Mouse (Mus musculus) kidney, adult 2 months (tissue): ENCODE results near the gene Snd1.
A peak's percentile ranks its signal among the peaks of the same experiment; 100 is the strongest.

Source experiments
- CTCF ChIP-seq: fragments of 200-500 bp; conservative IDR thresholded peaks from 2 replicates; pipeline ENCODE4 v1.5.1; 2011; ENCODE audit warnings: low read depth, mild to moderate bottlenecking, control low read depth, low read length, moderate library complexity, mixed read lengths; ENCODE audit not compliant: insufficient read depth, insufficient read length
- POLR2A ChIP-seq: fragments of 200-500 bp; IDR thresholded peaks from one replicate; pipeline ENCODE4 v1.6.1; 2011; ENCODE audit warnings: low read depth, low read length, control low read depth

DNA sequence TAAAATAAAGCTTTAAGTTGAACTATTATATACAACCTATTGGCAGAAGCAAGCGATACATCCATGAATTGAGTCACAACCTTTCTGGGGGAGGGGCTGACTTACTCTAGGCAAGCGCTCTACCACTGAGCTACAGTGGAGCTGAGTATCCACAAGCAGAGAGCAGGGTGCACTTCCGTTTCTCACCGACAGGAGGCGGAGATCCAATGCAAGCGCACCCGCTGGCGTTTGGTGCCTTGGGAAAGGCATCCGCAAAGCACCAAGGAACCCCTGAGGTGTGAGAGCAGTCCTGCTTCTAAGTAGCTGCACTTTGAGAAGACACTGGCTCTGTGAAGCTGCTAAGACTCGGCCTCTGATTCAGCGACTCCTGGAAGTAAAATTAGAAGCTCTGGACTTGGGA lies 480.6 kb downstream of the Snd1 start:
- peak; percentile 80 for TF ChIP-seq CTCF
- TF ChIP-seq POLR2A, result no peak
